Mouse (Mus musculus) cortical plate, adult 2 months (tissue): ENCODE data around the gene Ddias. TPM values are rescaled to one million over a fixed set of nuclear protein-coding genes. Genes with fewer than 3 reads are reported as not detected.

Experiments used
- H3K27ac ChIP-seq: fragments of 200-500 bp; 2 replicates; pipeline ENCODE4 v1.5.1; 2012; ENCODE audit warnings: low read length, control low read depth, inconsistent platforms; ENCODE audit not compliant: insufficient read depth
- H3K4me1 ChIP-seq: fragments of 200-500 bp; 2 replicates; pipeline ENCODE4 v1.6.1; 2011; ENCODE audit warnings: low read length; ENCODE audit not compliant: control insufficient read depth, insufficient read depth
- H3K4me3 ChIP-seq: fragments of 200-500 bp; 2 replicates; pipeline ENCODE4 v1.5.1; 2011; ENCODE audit warnings: mild to moderate bottlenecking, low read length, control low read depth; ENCODE audit not compliant: insufficient read depth
- CTCF ChIP-seq: fragments of 200-500 bp; IDR thresholded peaks from 2 replicates; pipeline ENCODE4 v1.5.1; 2011; ENCODE audit warnings: mild to moderate bottlenecking, control low read depth, low read length; ENCODE audit not compliant: insufficient read depth; ENCODE audit errors: extremely low read depth
- POLR2A ChIP-seq: fragments of 200-500 bp; IDR thresholded peaks from 2 replicates; pipeline ENCODE4 v1.6.1; 2011; ENCODE audit warnings: mild to moderate bottlenecking, low read length, control low read depth; ENCODE audit not compliant: insufficient read depth; ENCODE audit errors: extremely low read depth
- polyA plus RNA-seq: library from polyadenylated mRNA; depleted of rRNA; stranded (reverse); fragments of >200 nt; gene quantifications from 2 replicates; pipeline ENCODE4 v1.2.3, GENCODE M21; 2012

Ddias gene
- polyA plus RNA-seq, 1 experiment = 0.35 TPM

GRCm38 (mm10) chr7:92866526-92866925 lies 7.5 kb downstream of the Ddias start:
- H3K4me3 ChIP-seq = no peak overlapping the region
- no peak for TF ChIP-seq POLR2A
- no peak for TF ChIP-seq CTCF
- no peaks in the 10 kb centered on the region for H3K4me1 ChIP-seq
- H3K27ac ChIP-seq = no peak overlapping the region

- TF ChIP-seq POLR2A (no peak), CTCF (no peak)
- no peak overlapping the region for H3K4me3 ChIP-seq
- H3K4me1 ChIP-seq = no peaks in the 10 kb centered on the region
- H3K27ac ChIP-seq = no peak overlapping the region
These were observed 25.8 kb downstream of the Ddias start for GRCm38 (mm10) chr7:92848246-92848645.

DNA sequence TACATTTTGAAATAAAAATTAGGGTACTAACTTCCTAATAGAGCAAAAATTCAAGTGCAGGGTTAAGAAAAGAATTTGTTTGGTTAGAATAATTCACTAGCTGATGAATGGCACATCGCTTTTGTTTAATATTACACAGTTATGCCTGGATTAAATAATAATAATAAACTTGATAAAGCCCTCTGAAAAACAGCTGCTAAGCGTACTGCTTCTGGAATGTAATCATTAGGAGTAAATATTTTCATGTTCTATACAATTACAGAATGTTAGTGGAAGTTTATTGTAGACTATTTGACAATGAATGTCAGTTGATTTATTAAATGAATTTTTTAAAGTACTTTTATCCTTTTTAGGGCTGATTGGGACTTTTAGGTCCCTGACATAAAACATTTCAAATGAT lies 31.8 kb downstream of the Ddias start:
- Histone ChIP-seq H3K4me3 (no peak overlapping the region), H3K4me1 (no peaks in the 10 kb centered on the region; the same call in 1 of the 2 replicates), H3K27ac (no peak overlapping the region)
- TF ChIP-seq POLR2A = no peak
- TF ChIP-seq CTCF = no peak

- Histone ChIP-seq H3K27ac (no peak overlapping the region), H3K4me3 (no peak overlapping the region), H3K4me1 (peaks cover 2% of the 10 kb centered on the region; the same call in 1 of the 2 replicates)
- TF ChIP-seq POLR2A (no peak), CTCF (0 out of 2 replicates have a peak, but pooled peaks have one; percentile 19)
These were observed 36.1 kb downstream of the Ddias start for GRCm38 (mm10) chr7:92837907-92838306.

- TF ChIP-seq POLR2A = no peak
- Histone ChIP-seq H3K4me3 (no peak overlapping the region), H3K27ac (0 out of 2 replicates have a peak overlapping the region, but pooled peaks have one; percentile 25), H3K4me1 (peaks cover 2% of the 10 kb centered on the region; the same call in 1 of the 2 replicates)
These were observed 36.8 kb downstream of the Ddias start for GRCm38 (mm10) chr7:92837226-92837625.

DNA sequence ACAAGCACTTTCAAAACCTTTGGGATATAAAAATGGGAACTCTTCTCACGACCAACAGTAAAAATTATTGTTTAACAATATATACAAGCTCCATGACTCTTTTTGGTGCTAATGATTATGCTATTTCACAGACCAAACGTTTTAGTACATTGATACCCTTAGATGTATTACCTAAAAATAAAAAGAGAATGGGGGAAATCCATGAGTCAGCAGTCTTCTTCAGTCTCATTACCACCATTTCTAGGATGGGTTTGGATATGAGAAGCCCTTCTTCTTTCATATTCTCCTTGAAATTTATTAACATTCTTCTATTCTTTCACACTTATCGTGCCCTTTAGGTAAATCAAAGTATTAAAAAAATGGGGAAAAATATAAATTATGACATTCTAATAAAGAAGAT lies 37.6 kb downstream of the Ddias start:
- Histone ChIP-seq H3K27ac (no peak overlapping the region), H3K4me1 (peaks cover 2% of the 10 kb centered on the region; the same call in 1 of the 2 replicates), H3K4me3 (no peak overlapping the region)
- no peak for TF ChIP-seq CTCF
- no peak for TF ChIP-seq POLR2A

- TF ChIP-seq CTCF (no peak), POLR2A (no peak)
- H3K27ac ChIP-seq = no peak overlapping the region
- H3K4me3 ChIP-seq = no peak overlapping the region
- H3K4me1 ChIP-seq = peaks cover 2% of the 10 kb centered on the region; the same call in 1 of the 2 replicates
These were observed 39.7 kb downstream of the Ddias start for GRCm38 (mm10) chr7:92834391-92834790.

DNA sequence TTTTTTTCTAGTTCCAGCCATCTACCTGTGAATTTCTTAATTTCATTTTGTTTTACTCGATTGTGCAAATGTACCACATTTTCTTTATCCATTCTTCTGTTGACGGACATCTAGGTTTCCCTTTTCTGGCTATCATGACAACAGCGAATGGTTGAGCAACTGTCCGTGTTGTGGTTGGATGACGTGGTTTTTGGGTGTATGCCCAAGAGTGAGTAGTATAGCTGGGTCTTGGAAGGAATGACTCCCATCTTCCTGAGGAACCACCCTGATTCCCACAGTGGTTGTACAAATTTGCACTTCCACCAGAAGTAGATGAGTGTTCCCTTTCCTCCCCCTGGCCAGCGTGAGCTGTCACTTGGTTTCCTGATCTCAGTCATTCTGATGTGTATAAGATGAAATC lies 41.7 kb downstream of the Ddias start:
- Histone ChIP-seq H3K4me3 (no peak overlapping the region), H3K4me1 (peaks cover 2% of the 10 kb centered on the region; the same call in 1 of the 2 replicates), H3K27ac (no peak overlapping the region)
- TF ChIP-seq POLR2A (no peak), CTCF (no peak)

DNA sequence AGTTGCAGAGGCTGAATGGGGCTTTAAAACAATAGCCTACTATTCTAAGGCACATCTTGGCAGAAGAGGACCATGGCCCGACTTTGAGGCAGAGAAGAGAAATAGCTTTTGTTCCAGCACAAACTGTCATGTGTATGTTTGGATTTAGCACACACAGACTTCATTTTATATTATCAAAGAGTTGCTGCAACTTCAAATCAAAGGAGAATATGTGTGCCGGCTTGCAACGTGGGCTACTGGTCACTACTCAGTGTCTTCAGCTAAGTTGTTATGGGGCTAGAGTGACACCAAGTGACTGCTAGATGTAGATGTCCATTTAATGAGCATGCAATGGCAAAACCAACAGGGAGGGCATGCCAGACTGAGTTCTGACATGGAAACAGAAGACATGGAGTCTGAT lies 46.1 kb downstream of the Ddias start:
- Histone ChIP-seq H3K4me1 (no peaks in the 10 kb centered on the region), H3K4me3 (no peak overlapping the region), H3K27ac (no peak overlapping the region)
- no peak for TF ChIP-seq POLR2A
- peak; percentile 40; the same call in 1 of the 2 replicates for TF ChIP-seq CTCF

DNA sequence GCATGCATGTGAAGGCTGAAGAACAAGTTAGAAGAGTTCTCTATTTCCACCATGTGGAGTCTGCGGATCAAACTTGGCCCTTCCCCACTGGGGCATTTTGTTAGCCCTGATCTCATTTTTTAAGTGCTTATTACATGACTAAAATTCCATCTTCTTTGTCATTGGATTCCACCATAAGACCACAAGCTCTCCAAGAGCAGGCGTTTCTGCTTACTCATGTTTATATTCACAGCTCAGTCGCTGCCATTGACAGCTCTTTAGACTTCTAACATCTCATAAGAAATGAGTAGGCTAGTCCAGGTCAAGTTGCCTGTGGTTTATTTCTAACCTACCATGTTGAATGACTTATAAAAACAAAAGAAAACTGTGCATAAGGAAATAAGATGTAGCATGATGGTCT lies 47.8 kb downstream of the Ddias start:
- H3K4me1 ChIP-seq = no peaks in the 10 kb centered on the region; the same call in 1 of the 2 replicates
- H3K4me3 ChIP-seq = no peak overlapping the region
- no peak overlapping the region for H3K27ac ChIP-seq
- TF ChIP-seq POLR2A = no peak
- no peak for TF ChIP-seq CTCF
